Mouse (Mus musculus) cerebellum, postnatal 25 days (tissue): Measurements from ENCODE around the gene Fen1.

Source experiments
- DNase-seq, 2 experiments: peaks; one replicate each; pipeline ENCODE4 v3.0.0; 2021; ENCODE audit warnings: mixed read lengths in 2 of 2

Fen1 gene

GRCm38 (mm10) chr19:10203848-10204615 lies at the start of gene Fen1, which contains the start of gene Tmem258:
TSS of gene Fen1 (minus strand) at chr19:10204169.
TSS of gene Tmem258 (plus strand) at chr19:10204014.
- peak; percentile 94 to 96 for DNase-seq

GRCm38 (mm10) chr19:10248128-10248527 lies 44.2 kb upstream of the Fen1 start:
- no peak for DNase-seq

- DNase-seq = no peak
These were observed 43.2 kb upstream of the Fen1 start for GRCm38 (mm10) chr19:10247165-10247564.

GRCm38 (mm10) chr19:10244183-10244582 lies 40.2 kb upstream of the Fen1 start:
- DNase-seq = peak in 1 of 2 experiments; percentile 58

GRCm38 (mm10) chr19:10242916-10243315 lies 38.9 kb upstream of the Fen1 start:
- DNase-seq = peak in 1 of 2 experiments; percentile 14

DNA sequence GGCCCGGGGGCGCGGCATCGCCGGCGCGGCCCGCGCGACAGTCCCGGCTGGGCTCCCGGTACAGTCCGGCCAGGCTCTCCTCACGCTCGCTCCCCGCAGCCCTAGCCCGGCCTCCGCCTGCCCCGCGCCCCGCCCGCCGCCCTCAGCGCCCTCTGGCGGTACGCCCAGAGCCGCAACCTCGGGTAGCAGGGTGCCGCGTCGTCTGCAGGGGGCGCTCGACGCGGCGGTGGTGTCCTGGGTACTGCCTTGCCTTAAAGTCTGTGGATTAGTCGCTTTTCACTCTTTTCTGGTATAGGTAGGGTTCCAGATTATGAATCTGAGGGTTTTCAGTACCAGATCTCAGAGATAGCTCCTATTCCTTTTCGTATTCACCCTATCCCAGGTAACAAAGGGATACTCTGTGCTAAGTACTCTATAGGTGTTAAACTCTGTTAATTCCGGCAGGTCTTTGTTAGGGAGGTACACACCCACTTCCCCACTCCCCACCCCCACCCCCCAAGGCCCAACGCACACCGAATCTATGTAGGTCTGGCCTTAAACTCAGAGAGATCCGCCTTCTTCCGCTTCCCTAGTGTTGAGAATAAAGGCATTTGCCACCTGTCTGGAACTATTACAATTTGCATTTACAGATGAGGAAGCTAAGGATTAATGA lies 36.8 kb upstream of the Fen1 start, which contains the start of gene Myrf:
Gene Myrf, minus strand, starts transcription at position 95 of the 652 bp plus-strand sequence.
- peak; percentile 72 to 85 for DNase-seq

DNA sequence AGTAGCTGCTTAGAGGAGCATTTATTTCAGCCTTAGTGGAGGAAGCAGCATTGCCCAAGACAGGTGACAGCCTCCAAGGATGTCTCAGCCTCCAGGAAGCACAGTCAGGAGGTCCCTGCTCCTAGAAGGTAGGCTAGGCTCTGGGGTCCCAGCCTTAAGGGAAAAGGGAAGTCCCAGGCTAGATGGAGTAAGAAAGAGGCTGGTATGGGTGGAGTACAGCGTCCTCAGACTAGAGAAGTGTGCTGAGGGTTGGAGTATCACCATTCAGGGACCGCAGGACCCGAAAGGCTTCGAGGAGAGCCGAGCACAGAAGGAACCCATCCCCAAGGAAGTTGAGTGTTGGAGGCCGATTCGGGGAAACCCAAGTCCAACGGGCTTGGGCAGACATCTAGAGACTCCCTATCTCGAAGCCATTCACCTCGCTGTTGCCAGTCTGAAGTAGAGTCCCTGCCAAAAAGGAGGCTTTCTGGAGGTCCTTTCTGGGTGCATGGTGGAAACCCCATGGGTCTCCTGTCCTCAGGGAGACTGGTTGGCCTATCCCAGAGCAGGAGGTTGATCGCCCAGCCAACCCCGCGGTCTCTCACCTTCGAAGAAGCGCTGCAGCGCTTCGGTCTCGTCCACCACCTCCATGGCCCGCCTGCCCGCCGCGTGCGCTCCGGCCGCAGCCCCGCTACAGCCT lies 36.1 kb upstream of the Fen1 start:
- DNase-seq = no peak

- DNase-seq = no peak
These were observed 35.5 kb upstream of the Fen1 start for GRCm38 (mm10) chr19:10239419-10239818.

DNA sequence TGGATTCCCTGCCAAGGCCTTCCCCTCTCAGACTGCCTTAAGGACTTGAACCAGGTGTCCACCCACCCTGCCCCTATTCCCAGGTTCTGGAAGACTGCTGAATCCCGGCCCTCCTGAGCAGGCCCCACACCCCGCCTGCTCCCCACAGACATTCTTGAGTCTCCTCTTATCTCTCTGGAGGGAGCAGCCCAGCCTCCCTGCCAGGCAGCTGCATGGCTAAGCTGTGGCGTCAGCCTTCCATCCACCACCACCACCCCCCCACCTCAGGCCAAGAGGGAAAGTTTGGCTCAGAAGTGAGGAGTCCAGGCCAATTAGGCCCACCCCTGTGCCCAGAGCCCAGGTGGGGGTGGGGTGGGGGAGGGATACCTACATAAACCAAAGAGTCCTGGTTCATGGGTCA lies 34.5 kb upstream of the Fen1 start:
- DNase-seq = no peak

GRCm38 (mm10) chr19:10235784-10236565 lies 32.0 kb upstream of the Fen1 start:
- no peak for DNase-seq

DNA sequence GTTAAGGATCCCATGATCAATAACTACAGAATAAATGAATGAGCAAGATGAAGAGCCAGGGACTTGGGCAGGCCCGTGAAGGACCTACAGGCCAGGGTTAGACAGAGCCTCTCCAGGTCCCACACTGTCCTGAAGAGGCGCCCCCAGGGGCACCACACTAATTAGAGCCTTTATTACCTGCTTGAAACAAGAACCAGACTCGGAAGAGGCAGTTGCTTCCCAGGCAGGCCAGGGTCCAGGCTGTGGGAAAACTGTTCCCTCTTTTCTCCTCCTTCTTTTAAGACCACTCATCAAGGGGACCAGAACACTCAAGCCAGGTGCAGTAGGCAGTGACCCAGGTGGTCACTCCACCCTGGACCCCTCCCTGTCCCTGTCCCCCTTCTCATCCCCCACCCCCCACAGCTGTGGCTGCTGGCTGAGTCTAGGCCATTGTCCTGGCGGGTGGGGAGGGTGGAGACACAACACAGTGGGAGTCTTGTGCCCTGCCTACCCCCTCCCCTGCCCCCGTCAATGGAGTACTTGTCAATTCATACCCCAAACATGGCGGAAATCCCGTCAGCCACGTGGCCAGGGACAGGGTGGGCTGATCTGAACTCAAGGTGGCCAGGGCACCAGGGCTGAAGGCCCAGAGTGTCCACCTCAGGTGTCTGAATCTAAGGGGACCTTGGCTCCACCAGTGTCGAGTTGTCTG lies 28.5 kb upstream of the Fen1 start:
- DNase-seq = peak in 1 of 2 experiments; percentile 23

DNA sequence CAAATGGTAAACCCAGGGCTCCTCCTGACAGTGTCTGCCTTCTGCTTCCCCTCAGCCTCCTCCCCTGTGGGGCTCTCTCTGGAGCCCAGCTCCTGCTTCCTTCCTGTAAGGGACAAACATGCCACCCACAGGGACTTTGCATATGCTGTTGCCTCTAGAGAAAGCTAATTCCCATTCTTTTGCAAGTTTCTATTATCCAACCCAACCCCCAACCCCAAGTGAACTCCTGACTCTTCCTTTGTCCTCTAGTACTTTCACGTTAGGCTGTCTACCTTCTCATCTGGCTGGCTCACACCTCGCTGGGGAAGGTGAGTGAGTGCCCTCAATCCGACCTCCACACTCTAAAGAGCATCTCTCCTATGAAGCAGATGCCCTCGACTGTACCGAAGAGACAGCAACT lies 27.9 kb upstream of the Fen1 start:
- DNase-seq = no peak

DNA sequence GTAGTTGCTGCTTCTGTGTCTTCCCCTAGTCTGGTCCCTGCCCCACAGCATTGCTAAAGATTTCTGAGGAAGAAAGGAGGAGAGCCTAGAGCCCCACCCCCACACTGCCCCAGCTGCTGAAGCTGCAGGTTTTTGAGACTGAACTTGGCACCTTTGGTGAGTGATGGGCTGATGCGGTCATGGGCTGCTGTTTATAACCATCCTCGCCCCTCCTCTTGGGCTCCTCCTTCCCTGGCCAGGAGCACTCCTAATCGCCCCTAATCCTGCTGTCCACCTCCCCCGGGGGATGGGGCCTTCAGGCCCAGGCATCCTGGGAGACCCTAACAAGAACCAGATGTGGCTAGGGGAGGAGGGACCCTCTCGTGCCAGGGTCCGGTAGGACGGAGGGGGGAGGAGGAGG lies 27.0 kb upstream of the Fen1 start:
- no peak for DNase-seq

DNA sequence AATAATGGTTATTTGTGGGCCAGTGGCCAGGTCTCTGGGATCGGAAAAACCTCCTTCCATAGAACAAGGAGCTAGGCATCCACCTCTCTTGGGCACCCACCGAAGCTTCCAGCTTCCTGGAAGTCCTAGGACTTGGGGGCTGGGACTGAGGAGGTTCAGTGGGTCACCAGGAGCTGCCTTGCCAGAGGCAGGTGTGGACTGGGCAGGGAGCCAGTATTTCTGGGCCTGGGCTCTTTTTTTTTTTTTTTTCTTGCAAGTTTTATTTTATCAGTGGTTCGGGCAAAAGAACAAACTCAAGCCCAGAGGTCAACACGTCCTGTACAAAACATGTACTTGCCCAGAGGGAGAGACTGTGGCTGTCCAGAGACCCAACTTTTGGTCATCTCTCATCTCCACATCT lies 21.8 kb upstream of the Fen1 start:
- no peak for DNase-seq

DNA sequence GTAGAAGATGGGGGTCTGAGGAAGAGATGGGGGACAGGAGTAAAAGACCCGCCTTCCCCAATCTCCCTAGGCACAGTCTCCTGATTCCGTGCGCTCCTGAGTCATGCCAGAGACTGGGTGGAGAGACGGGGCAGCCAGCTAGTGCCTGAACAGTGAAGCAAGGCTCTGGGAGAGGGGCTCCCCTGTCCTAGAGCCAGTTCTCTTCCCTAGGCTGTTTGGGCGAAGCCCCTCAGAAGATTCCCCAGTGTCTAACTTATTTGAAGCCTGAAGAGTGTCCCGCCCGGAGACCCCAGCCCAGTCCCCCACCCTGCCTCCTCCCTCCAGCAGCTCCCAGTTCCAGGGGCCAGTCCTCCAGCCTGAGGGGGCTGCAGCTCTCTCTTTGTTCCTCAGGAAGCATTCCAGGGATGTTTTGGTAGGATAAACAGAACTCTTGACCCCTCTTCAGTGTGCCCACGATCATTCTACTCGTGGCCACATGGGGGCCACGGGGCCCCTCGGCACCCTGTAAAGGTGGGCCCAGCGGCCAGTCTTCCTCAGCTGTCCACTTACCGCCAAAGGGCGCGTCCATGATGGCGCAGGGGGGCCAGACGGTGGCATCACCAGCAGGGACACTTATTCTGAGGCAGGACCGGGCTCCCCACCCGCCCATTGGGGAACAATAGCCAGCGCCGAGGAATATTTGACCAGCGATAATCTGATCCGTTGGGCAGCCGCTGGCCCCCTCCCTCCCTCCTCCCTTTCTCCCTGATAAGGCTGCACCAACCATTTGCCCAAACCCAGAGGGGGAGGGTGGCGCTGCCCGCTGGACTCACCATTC lies 20.9 kb upstream of the Fen1 start:
- no peak for DNase-seq

DNA sequence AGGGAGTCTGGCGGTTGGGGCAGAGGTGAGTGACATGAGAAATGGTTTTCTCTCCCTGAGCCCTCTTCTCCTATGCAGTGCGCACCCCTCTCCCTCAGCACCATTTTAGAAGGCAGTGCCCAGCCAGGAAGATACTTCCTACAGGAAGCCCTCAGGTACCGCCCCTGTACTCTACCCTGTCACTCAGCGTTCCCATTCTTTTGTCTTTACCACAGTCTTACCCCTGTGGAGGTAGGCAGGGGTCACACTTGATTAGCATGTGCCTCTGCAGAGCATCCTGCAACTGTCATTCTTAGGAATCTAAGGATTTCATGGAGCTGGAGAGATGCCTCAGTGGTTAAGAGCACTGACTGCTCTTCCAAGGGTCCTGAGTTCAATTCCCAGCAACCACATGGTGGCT lies 19.6 kb upstream of the Fen1 start:
- DNase-seq = no peak

- DNase-seq = no peak
These were observed 18.7 kb upstream of the Fen1 start for GRCm38 (mm10) chr19:10222656-10223055.

- DNase-seq = no peak
These were observed 17.6 kb upstream of the Fen1 start for GRCm38 (mm10) chr19:10221585-10221984.

GRCm38 (mm10) chr19:10219593-10219992 lies 15.6 kb upstream of the Fen1 start:
- DNase-seq = no peak

DNA sequence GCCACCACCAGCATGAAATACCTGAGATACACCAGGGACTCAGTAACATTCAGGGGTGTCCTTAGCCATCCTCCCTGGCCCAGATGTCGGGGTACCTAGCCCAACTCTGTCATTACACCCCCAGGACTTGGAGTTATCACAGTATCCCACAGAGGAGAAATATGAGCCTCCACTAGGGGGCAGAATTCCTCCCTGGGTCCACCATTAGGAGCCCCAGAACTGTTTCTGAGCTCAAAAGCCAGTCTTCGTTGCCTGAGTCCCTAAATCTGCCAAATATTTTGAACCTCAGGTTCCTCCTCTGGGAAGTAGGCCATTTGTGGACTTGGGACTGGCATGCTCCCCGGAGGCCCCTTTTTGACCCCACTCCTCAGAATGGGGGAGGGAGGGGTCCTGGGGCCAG lies 15.1 kb upstream of the Fen1 start:
- DNase-seq = peak; percentile 21 to 58

GRCm38 (mm10) chr19:10216101-10216500 lies 12.1 kb upstream of the Fen1 start:
- DNase-seq = no peak
